Mouse (Mus musculus) small intestine, adult 2 months (tissue): ENCODE data around the gene Racgap1. TPM values are rescaled to one million over a fixed set of nuclear protein-coding genes. Genes with fewer than 3 reads are reported as not detected.

ENCODE experiments used
- H3K27ac ChIP-seq: fragments of 200-500 bp; 2 replicates; pipeline ENCODE4 v1.5.1; 2012; ENCODE audit warnings: low read depth, low read length, control low read depth, inconsistent platforms; ENCODE audit not compliant: insufficient read depth
- H3K27me3 ChIP-seq: fragments of 200-500 bp; 2 replicates; pipeline ENCODE4 v1.6.1; 2012; ENCODE audit warnings: mild to moderate bottlenecking, moderate library complexity, low read length, inconsistent platforms; ENCODE audit not compliant: control insufficient read depth, insufficient read depth
- H3K36me3 ChIP-seq: fragments of 200-500 bp; 2 replicates; pipeline ENCODE4 v1.6.1; 2012; ENCODE audit warnings: mild to moderate bottlenecking, low read length, control low read depth, inconsistent platforms; ENCODE audit not compliant: control insufficient read depth, insufficient read depth
- H3K4me1 ChIP-seq: fragments of 200-500 bp; 2 replicates; pipeline ENCODE4 v1.6.1; 2012; ENCODE audit warnings: low read length, inconsistent platforms, mixed read lengths; ENCODE audit not compliant: control insufficient read depth, insufficient read depth, insufficient read length
- H3K4me3 ChIP-seq: fragments of 200-500 bp; 2 replicates; pipeline ENCODE4 v1.5.1; 2012; ENCODE audit warnings: low read depth, mild to moderate bottlenecking, control low read depth, inconsistent platforms, low read length, moderate library complexity
- CTCF ChIP-seq: fragments of 200-500 bp; IDR thresholded peaks from 2 replicates; pipeline ENCODE4 v1.5.1; 2012; ENCODE audit warnings: low read depth, mild to moderate bottlenecking, control low read depth, inconsistent platforms, low read length, moderate library complexity, mixed read lengths; ENCODE audit not compliant: insufficient replicate concordance, insufficient read length; ENCODE audit errors: extremely low read depth
- POLR2A ChIP-seq: fragments of 200-500 bp; IDR thresholded peaks from 2 replicates; pipeline ENCODE4 v1.6.1; 2012; ENCODE audit warnings: low read depth, mild to moderate bottlenecking, control low read depth, inconsistent platforms, low read length, moderate library complexity
- WGBS: fragments of 180-500 bp; shearing (Covaris S2); methylation state at CpG from one replicate; pipeline ENCODE4 v1.1.7; 2018; 5-methylcytosine and 5-hydroxymethylcytosine counted together
- polyA plus RNA-seq: library from polyadenylated mRNA; depleted of rRNA; stranded (reverse); fragments of >200 nt; gene quantifications from 2 replicates; pipeline ENCODE4 v1.2.3, GENCODE M21; 2012

The Racgap1 gene
- polyA plus RNA-seq, 1 experiment: 12.5 TPM

DNA sequence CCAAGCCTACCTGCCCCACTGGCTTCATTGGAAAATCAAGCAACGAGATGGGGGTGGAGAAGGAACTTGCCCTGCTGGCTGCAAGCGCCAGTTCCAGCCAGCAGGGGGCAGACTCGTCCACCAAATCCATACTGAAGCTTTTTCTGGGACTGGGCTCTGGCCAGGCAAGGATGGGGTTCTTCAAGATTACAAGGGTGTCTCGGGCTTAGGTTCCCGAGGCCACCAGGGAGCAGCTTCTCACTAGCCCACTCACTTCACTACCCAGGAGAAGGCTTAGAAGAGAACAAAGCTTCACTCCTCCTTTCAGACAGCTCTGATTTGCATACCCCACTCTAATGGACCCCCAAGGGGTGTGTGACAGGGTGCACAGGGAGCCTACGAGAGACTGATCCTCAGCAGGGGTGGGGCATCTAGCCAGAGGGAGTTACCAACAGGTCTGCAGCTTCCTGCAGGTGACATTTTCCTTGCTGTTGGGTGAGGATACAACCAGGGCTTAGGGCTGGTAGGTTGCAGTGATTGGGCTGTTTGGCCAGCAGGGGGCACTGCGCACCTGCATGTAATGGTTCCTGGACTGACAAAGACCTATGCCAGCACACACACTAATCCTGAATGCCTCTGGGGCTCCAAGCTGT, 55.3 kb downstream of the Racgap1 start:
- H3K27ac ChIP-seq: no peak overlapping the region
- peaks cover 14% of the 10 kb centered on the region for H3K27me3 ChIP-seq
- H3K4me3 ChIP-seq: no peak overlapping the region
- H3K36me3 ChIP-seq: no peaks in the 10 kb centered on the region
- TF ChIP-seq CTCF: peak; percentile 79
- TF ChIP-seq POLR2A: no peak
- H3K4me1 ChIP-seq: no peaks in the 10 kb centered on the region
- WGBS: under 1% methylated on average over 7 of the region's 7 CpGs

DNA sequence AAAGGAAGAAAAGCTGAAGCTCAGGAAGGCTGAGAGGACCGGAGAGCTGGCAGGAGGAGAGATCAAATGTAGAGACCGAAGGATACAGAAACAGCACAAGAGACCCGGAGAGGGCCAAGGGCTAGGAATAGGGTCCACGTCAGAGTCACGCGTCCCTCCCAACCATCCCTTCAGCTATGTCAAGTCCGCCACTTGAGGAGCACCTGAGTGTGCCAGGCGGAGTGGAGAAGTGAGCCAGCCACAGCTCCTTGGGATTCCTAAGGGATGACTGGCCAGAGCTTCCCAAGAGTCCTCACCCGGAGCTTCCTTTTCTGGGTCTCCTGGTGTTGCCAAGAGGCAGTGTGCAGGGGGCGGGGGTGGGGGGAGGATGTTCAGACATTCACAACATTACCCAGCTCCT, 56.5 kb downstream of the Racgap1 start:
- H3K27ac ChIP-seq: no peak overlapping the region
- no peak overlapping the region for H3K4me3 ChIP-seq
- H3K36me3 ChIP-seq: no peaks in the 10 kb centered on the region
- TF ChIP-seq POLR2A: no peak
- no peak for TF ChIP-seq CTCF
- no peaks in the 10 kb centered on the region; the same call in 1 of the 2 replicates for H3K4me1 ChIP-seq
- H3K27me3 ChIP-seq: peaks cover 25% of the 10 kb centered on the region
- WGBS: 81% methylated on average over 10 of the region's 10 CpGs

DNA sequence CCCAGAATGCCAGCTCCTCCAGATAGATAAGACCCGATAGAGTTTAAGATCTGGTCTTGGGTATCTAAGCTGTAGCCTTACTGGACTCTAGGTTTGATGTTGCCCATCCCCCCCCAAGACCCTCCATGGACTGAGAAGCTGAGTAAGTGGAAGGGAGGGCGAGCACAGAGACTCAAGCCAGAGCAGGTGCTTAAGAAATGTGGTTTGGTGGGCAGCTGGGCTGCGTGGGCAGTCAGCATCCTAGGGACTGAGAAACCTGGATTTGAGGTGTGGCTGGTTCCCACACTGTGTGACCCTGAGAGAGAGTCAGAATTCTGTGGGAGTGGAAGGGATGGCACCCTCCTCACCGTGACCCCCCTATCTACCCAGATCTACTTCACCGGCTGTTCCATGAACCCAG, 58.6 kb downstream of the Racgap1 start:
- Histone ChIP-seq H3K36me3 (no peaks in the 10 kb centered on the region), H3K27me3 (peaks cover 31% of the 10 kb centered on the region), H3K4me3 (no peak overlapping the region), H3K4me1 (no peaks in the 10 kb centered on the region; the same call in 1 of the 2 replicates), H3K27ac (no peak overlapping the region)
- 74% methylated on average over 5 of the region's 5 CpGs for WGBS
- TF ChIP-seq CTCF: no peak
- TF ChIP-seq POLR2A: no peak

DNA sequence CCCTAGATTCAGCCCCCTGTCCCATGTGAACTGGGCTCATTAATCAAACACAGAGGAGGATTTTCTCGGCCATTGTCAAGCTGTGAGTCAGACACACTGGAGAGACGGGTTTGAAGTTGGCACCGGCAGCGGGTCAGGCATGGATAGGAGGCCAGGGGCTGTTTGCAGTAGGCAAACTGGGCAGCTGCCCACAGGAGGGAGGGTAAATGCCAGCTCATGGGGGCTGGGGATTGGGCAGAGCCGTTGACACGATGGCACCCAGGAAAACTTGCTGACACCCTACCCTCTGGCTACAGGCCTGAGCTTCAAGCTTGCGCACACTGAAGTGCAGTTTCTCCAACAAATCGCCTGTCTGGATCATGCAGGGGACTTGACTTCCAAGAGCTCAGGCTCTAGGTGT, 59.3 kb downstream of the Racgap1 start:
- Histone ChIP-seq H3K4me3 (no peak overlapping the region), H3K36me3 (no peaks in the 10 kb centered on the region), H3K4me1 (no peaks in the 10 kb centered on the region; the same call in 1 of the 2 replicates), H3K27ac (no peak overlapping the region), H3K27me3 (peaks cover 31% of the 10 kb centered on the region)
- WGBS: 69% methylated on average over 8 of the region's 8 CpGs
- TF ChIP-seq POLR2A (no peak), CTCF (no peak)

DNA sequence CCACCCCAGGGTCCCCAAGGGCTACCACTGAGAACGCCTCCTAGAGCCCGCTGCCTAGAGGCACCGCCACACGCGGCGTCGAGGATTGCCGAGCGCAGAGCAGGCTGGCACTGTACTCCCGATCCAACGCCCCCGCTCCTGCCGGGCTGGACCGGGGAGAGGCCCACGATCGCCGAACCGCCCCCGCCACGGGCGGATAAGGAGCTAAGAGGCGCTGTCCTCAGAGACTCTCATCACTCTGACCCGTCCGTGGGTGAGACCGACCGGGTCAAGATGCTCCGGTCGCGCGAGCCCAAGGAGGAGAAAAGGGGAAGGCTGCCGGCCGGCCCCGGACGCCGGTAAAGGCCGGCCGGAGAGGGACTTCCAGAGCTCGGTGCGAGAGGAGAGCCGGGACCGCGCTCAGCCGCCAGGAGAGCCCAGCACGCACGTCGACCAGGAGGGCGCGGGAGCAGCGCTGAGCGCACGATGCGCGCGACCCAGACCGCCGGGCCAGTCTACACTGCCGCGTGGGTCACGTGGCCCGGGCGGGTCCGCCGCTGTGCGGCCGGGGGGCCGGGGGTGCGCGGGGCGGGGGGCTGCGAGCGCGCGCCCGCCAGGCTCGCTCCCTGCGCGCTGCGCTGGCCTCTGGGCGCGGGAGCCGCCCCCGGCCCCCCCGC, 60.9 kb downstream of the Racgap1 start, which contains the start of gene Aqp5:
TSS of gene Aqp5 (plus strand) at position 354 of the 656 bp plus-strand sequence.
- Histone ChIP-seq H3K4me1 (no peaks in the 10 kb centered on the region; the same call in 1 of the 2 replicates), H3K27ac (no peak within 1 kb of the TSS), H3K4me3 (peak within 1 kb of the TSS; percentile 26), H3K36me3 (no peaks in the 10 kb centered on the region), H3K27me3 (peaks cover 37% of the 10 kb centered on the region)
- WGBS: 2% methylated on average over 74 of the region's 83 CpGs
- no peak for TF ChIP-seq CTCF
- no peak for TF ChIP-seq POLR2A

DNA sequence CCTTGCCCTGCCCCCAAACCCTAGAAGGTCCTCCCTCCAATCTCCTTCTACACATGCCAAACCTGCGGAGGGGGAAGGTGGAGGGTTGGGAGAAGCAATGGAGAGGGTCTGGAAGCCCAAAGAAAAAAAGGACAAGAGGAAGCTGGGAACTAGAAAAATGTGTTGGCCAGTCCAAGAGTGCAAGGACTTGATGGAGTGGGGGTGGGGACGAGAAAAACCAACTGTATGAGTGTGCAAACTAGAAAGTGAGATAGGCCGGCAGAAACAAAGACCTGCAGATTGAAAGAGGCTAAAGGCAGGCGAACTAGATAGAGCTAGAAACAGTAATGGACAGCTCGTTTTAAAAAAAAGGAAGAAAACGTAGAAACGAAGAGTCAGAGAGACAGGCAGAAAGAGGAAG, 61.8 kb downstream of the Racgap1 start:
- H3K4me3 ChIP-seq: no peak overlapping the region
- H3K27ac ChIP-seq: no peak overlapping the region
- TF ChIP-seq POLR2A (no peak), CTCF (no peak)
- H3K4me1 ChIP-seq: peaks cover 3% of the 10 kb centered on the region; the same call in 1 of the 2 replicates
- H3K36me3 ChIP-seq: no peaks in the 10 kb centered on the region
- 47% methylated on average over 7 of the region's 7 CpGs for WGBS
- peaks cover 42% of the 10 kb centered on the region for H3K27me3 ChIP-seq

DNA sequence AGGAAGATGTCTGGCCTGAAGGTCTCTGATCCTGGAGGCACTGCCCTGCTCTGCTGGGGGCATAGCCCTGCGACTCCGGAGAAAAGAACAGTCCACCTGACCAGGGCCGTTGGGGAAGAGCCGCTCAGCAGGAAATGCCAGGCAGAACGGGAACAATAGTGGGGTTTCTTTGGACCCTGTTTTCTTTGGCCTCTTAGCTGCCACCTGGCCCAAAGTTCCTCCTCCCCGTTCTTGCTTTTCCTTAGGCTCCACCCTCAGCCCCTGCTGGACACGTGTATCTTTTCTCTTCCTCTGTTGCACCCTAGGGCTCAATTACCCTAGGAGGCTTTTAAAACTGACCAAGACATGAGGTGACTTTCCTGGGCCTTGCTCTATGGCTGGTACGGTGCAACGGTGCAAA, 62.2 kb downstream of the Racgap1 start:
- 14% methylated on average over 9 of the region's 9 CpGs for WGBS
- TF ChIP-seq CTCF: no peak
- no peak for TF ChIP-seq POLR2A
- H3K4me1 ChIP-seq: peaks cover 4% of the 10 kb centered on the region; the same call in 1 of the 2 replicates
- H3K27me3 ChIP-seq: peaks cover 44% of the 10 kb centered on the region
- H3K36me3 ChIP-seq: no peaks in the 10 kb centered on the region
- no peak overlapping the region for H3K27ac ChIP-seq
- H3K4me3 ChIP-seq: no peak overlapping the region
